9 mouse cellular contexts compared by ENCODE assay signal in the genomic region with DNA sequence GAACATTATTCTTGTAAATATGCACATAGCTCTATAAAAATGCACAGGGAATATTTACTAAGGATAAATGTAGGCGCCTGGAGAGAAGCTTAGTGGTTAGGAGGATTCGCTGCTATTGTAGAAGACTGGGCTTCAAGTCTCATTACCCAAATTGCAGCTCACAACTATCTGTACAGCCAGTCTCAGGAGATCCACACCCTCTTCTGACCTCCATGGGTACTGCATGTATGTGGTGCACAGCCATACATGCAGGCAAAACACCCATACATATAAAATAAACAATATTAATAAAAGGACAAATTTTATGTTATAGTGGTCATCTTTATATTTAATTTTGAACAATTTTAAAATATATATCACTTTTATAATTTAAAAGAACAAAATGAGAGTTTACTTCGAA. TPM values are rescaled to one million over a fixed set of nuclear protein-coding genes. Genes with fewer than 3 reads are reported as not detected.
DNase-seq lines count a peak whose midpoint lies in the region; ATAC-seq and TF ChIP-seq lines count a peak whose summit lies in the region.
"Had no signal": no experiment of that assay in that cellular context is flagged by ENCODE, and none has a peak within 500 bp of the region (broad histone marks: within the 10 kb centered on the region; RNA-seq: fewer than 3 reads in every experiment).

No protein-coding gene starts in this region.

- no peak overlapping the region for H3K4me2 ChIP-seq in midbrain, embryonic 14.5 days (ENCODE audit: low read length)
- H3K4me2 ChIP-seq in midbrain, embryonic 13.5 days (replicated peaks), result no peak overlapping the region
- no peak overlapping the region for H3K4me2 ChIP-seq in lung, postnatal 0 days (replicated peaks; ENCODE audit: low read depth, low read length)

- WGBS in midbrain, embryonic 14.5 days, result 91% methylated on average over 3 of the region's 3 CpGs
- WGBS in midbrain, embryonic 13.5 days, result 89% methylated on average over 3 of the region's 3 CpGs
- WGBS in lung, postnatal 0 days, result 88% methylated on average over 3 of the region's 3 CpGs

- no peak overlapping the region for H3K9ac ChIP-seq in midbrain, embryonic 14.5 days (replicated peaks; ENCODE audit: low read length)
- no peak overlapping the region for H3K9ac ChIP-seq in midbrain, embryonic 13.5 days (replicated peaks)
- no peak overlapping the region for H3K9ac ChIP-seq in lung, postnatal 0 days (replicated peaks; ENCODE audit: low read depth)

- ATAC-seq in midbrain, embryonic 14.5 days (ENCODE audit: low FRiP score, low TSS enrichment), result no peak
- ATAC-seq in midbrain, embryonic 13.5 days, result no peak
- ATAC-seq in lung, postnatal 0 days, result peak; percentile 25; the same call in 1 of the 2 replicates

- intact Hi-C loops in gastrocnemius, postnatal 14 days (cut with DNase I; ENCODE audit: low total_unique reads), result no loop called here

- peak; percentile 57 to 58 for DNase-seq in cerebellum, postnatal 10 days
- no peak for DNase-seq in cerebellum, adult 8-10 months
- peak; percentile 47 for DNase-seq in midbrain, embryonic 14.5 days
- DNase-seq in lung, postnatal 0 days (ENCODE audit: low spot score), result peak; percentile 37
- peak; percentile 67 for DNase-seq in thymus, postnatal 25 days
- DNase-seq in urinary bladder, postnatal 4 days (ENCODE audit: low spot score in 2 of 2), result no peak
- DNase-seq in gastrocnemius, postnatal 14 days, result no peak

- TF ChIP-seq EP300 in lung, postnatal 0 days (IDR thresholded peaks at IDR 0.05), result no peak

- no peak overlapping the region for H3K27ac ChIP-seq in midbrain, embryonic 14.5 days (replicated peaks; ENCODE audit: low read depth, low read length)
- no peak overlapping the region for H3K27ac ChIP-seq in midbrain, embryonic 13.5 days
- H3K27ac ChIP-seq in lung, postnatal 0 days (ENCODE audit: low read length), result no peak overlapping the region

- H3K4me3 ChIP-seq in midbrain, embryonic 14.5 days (replicated peaks; ENCODE audit: low read depth, low read length), result no peak overlapping the region
- no peak overlapping the region for H3K4me3 ChIP-seq in midbrain, embryonic 13.5 days (replicated peaks)
- H3K4me3 ChIP-seq in lung, postnatal 0 days (ENCODE audit: low read depth, low read length), result no peak overlapping the region
- H3K4me3 ChIP-seq: megakaryocyte, embryonic 14.5 days had no signal

- H3K27me3 ChIP-seq in midbrain, embryonic 14.5 days (ENCODE audit: control insufficient read depth, insufficient read depth, low read length), result no peaks in the 10 kb centered on the region
- H3K27me3 ChIP-seq in midbrain, embryonic 13.5 days, result no peaks in the 10 kb centered on the region
- H3K27me3 ChIP-seq in lung, postnatal 0 days (replicated peaks; ENCODE audit: insufficient read depth, low read length), result no peaks in the 10 kb centered on the region
- H3K27me3 ChIP-seq: megakaryocyte, embryonic 14.5 days had no signal

- no peaks in the 10 kb centered on the region for H3K4me1 ChIP-seq in midbrain, embryonic 14.5 days (ENCODE audit: control insufficient read depth, insufficient read depth, low read length)
- H3K4me1 ChIP-seq in midbrain, embryonic 13.5 days (replicated peaks), result no peaks in the 10 kb centered on the region
- H3K4me1 ChIP-seq in lung, postnatal 0 days (ENCODE audit: insufficient read depth, low read depth, low read length), result no peaks in the 10 kb centered on the region
- H3K4me1 ChIP-seq: megakaryocyte, embryonic 14.5 days had no signal

- peaks cover 30% of the 10 kb centered on the region for H3K36me3 ChIP-seq in midbrain, embryonic 14.5 days (ENCODE audit: control insufficient read depth, insufficient read depth, low read length)
- H3K36me3 ChIP-seq in midbrain, embryonic 13.5 days, result peaks cover 26% of the 10 kb centered on the region
- H3K36me3 ChIP-seq in lung, postnatal 0 days (ENCODE audit: insufficient read depth, low read length), result peaks cover 9% of the 10 kb centered on the region; the same call in 1 of the 2 replicates

- no peaks in the 10 kb centered on the region for H3K9me3 ChIP-seq in midbrain, embryonic 14.5 days (ENCODE audit: control insufficient read depth, low read length)
- no peaks in the 10 kb centered on the region for H3K9me3 ChIP-seq in midbrain, embryonic 13.5 days
- H3K9me3 ChIP-seq in lung, postnatal 0 days (ENCODE audit: low read length), result no peaks in the 10 kb centered on the region
- H3K9me3 ChIP-seq: megakaryocyte, embryonic 14.5 days had no signal

- TF ChIP-seq CTCF in lung, postnatal 0 days (IDR thresholded peaks at IDR 0.05), result peak; percentile 66

RNA-seq across cellular contexts. Expression of a gene that starts 46.9 kb away (rescaled TPM):
- 14.2 and 15.0 TPM in 2 replicates for polyA plus RNA-seq in midbrain, embryonic 14.5 days (2014; fragmentation: Nextera tagmentation; extraction: Ambion mirVana)
- 12.4 and 13.1 TPM in 2 replicates for polyA plus RNA-seq in midbrain, embryonic 13.5 days (2015; fragmentation: Nextera tagmentation; extraction: Ambion mirVana)
- polyA plus RNA-seq in lung, postnatal 0 days (2015; fragmentation: Nextera tagmentation; extraction: Ambion mirVana), result 10.6 and 11.9 TPM in 2 replicates
- total RNA-seq in gastrocnemius, postnatal 14 days (2021), result 10 to 100 TPM; 27.2 to 29.2 TPM

RNA-seq across cellular contexts. Expression of a gene that starts 51.9 kb away (rescaled TPM):
- polyA plus RNA-seq in midbrain, embryonic 14.5 days (2014; fragmentation: Nextera tagmentation; extraction: Ambion mirVana), result 19.8 and 22.1 TPM in 2 replicates
- 20.2 and 25.8 TPM in 2 replicates for polyA plus RNA-seq in midbrain, embryonic 13.5 days (2015; fragmentation: Nextera tagmentation; extraction: Ambion mirVana)
- 20.6 and 25.6 TPM in 2 replicates for polyA plus RNA-seq in lung, postnatal 0 days (2015; fragmentation: Nextera tagmentation; extraction: Ambion mirVana)
- 1 to 10 TPM; 3.7 to 4.1 TPM for total RNA-seq in gastrocnemius, postnatal 14 days (2021)

Comparison
In these comparisons a context has a peak if more than half of its experiments do, and no peak if none do; other contexts are left out.
1. DNase-seq: peak in cerebellum, postnatal 10 days (2 of 2), midbrain, embryonic 14.5 days (single experiment), lung, postnatal 0 days (single experiment) and thymus, postnatal 25 days (single experiment); none in cerebellum, adult 8-10 months (single experiment), urinary bladder, postnatal 4 days (0 of 2) and gastrocnemius, postnatal 14 days (single experiment).